ENCODE assay signal across 8 mouse cellular contexts in the genomic region with DNA sequence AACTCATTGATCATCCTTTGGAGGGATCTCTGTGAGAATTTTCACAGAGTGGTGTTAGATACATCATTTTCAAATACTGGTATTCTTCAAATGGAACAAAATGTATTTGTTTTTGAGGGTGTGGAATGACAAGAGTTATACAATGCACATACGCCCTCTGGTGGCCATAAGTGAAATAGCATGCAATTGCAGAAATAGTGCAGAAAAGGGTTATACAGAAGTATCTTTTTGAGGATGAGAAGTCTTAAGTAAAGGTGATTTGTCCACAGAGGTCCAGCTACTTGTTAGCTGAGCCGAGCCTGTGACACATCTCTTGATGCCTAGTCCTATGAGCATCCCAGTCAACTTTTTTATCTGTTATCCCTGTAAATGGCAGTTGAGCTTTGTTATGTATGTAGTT.
A peak's percentile ranks its signal among the peaks of the same experiment; 100 is the strongest.
DNase-seq lines count a peak whose midpoint lies in the region; ATAC-seq and TF ChIP-seq lines count a peak whose summit lies in the region.

No protein-coding gene starts in this region.

- H3K4me1 ChIP-seq in CH12.LX (ENCODE audit: control insufficient read depth in 1 of 2, insufficient read depth in 2 of 2) = no peaks in the 10 kb centered on the region

- dilution Hi-C loops in CH12.LX (cut with MboI; ENCODE audit: extremely low pct_ligation_motif_present, extremely low pct_unique_long_range_greater_than_20kb, low sequenced_read_pairs) = no loop called here

- TF ChIP-seq EP300 in CH12.LX (IDR thresholded peaks at IDR 0.05; ENCODE audit: low read length) = no peak

- TF ChIP-seq CTCF in layer of hippocampus, adult 2 months (conservative IDR thresholded peaks at IDR 0.05) = peak; percentile 88
- TF ChIP-seq CTCF in CH12.LX (conservative IDR thresholded peaks at IDR 0.05 in 1 of 2, IDR thresholded peaks at IDR 0.05 in 1 of 2; ENCODE audit: low read depth in 2 of 2, low read length in 2 of 2) = peak; percentile 57 to 82; a peak in 3 of 4 replicates

- no peak overlapping the region for H3K4me2 ChIP-seq in CH12.LX (ENCODE audit: insufficient read depth, low read depth, poor library complexity, severe bottlenecking)

- TF ChIP-seq POLR2A in CH12.LX (IDR thresholded peaks at IDR 0.05; ENCODE audit: low read depth, low read length) = no peak

- no peaks in the 10 kb centered on the region for H3K27me3 ChIP-seq in CH12.LX (replicated peaks)

- no peak overlapping the region for H3K9ac ChIP-seq in CH12.LX (ENCODE audit: insufficient read depth, low read depth)

- H3K36me3 ChIP-seq in CH12.LX (replicated peaks in 1 of 2; ENCODE audit: control insufficient read depth in 1 of 2, insufficient read depth in 1 of 2, low read length in 1 of 2) = peaks cover 16 to 56% of the 10 kb centered on the region in 2 experiments

- no peaks in the 10 kb centered on the region for H3K9me3 ChIP-seq in CH12.LX (replicated peaks; ENCODE audit: low read length)

- no peaks in the 10 kb centered on the region for H3K79me2 ChIP-seq in CH12.LX (replicated peaks; ENCODE audit: control insufficient read depth, extremely low read depth, insufficient read depth, poor library complexity, severe bottlenecking)

- TF ChIP-seq RAD21 in CH12.LX (IDR thresholded peaks at IDR 0.05; ENCODE audit: low read depth, low read length) = peak; percentile 80

- H3K27ac ChIP-seq in layer of hippocampus, adult 2 months = no peak overlapping the region
- H3K27ac ChIP-seq in CH12.LX (ENCODE audit: insufficient read depth, low read depth) = no peak overlapping the region

- peak; percentile 15 to 24 for DNase-seq in cerebellum, adult 18-20 months
- DNase-seq in cerebellum, adult 11-12 months = no peak
- peak in 1 of 2 experiments; percentile 14 for DNase-seq in layer of hippocampus, adult 2 months (ENCODE audit: low spot score in 2 of 2)
- no peak for DNase-seq in layer of hippocampus, postnatal 25 days (ENCODE audit: extremely low spot score in 1 of 2, low spot score in 1 of 2)
- DNase-seq in CH12.LX (ENCODE audit: extremely low read depth) = peak; percentile 24
- peak; percentile 53 for DNase-seq in embryo, embryonic 10 days (ENCODE audit: low spot score)
- DNase-seq in lung, postnatal 25 days (ENCODE audit: low spot score) = peak; percentile 3

- no peak overlapping the region for H3K4me3 ChIP-seq in layer of hippocampus, adult 2 months
- no peak overlapping the region for H3K4me3 ChIP-seq in CH12.LX (replicated peaks in 1 of 3; ENCODE audit: low read depth in 2 of 3, low read length in 2 of 3, poor library complexity in 1 of 3)

- in situ Hi-C loops in CH12.LX (cut with MboI; ENCODE audit: low pct_ligation_motif_present, low pct_unique_long_range_greater_than_20kb, low sequenced_read_pairs) = loop anchor here (10.0 kb wide), 1 partner anchor 112 kb away; the partner anchor contains the start of gene Dock11

- no peak for ATAC-seq in megakaryocyte, adult 5-6 weeks (ENCODE audit: poor library complexity, severe bottlenecking)

TF ChIP-seq in CH12.LX, 34 proteins besides CTCF, POLR2A, EP300 and RAD21:
- TF ChIP-seq SIN3A (IDR thresholded peaks at IDR 0.05; ENCODE audit: low read length) = no peak
- TF ChIP-seq SMC3 (IDR thresholded peaks at IDR 0.05; ENCODE audit: low read depth, low read length) = peak; percentile 89
- peak; percentile 74 for TF ChIP-seq ZC3H11A (IDR thresholded peaks at IDR 0.05; ENCODE audit: low read depth, low read length)

Comparison
In these comparisons a context has a peak if more than half of its experiments do, and no peak if none do; other contexts are left out.
1. DNase-seq: peak in cerebellum, adult 18-20 months (2 of 2), CH12.LX (single experiment), embryo, embryonic 10 days (single experiment) and lung, postnatal 25 days (single experiment); none in cerebellum, adult 11-12 months (single experiment) and layer of hippocampus, postnatal 25 days (0 of 2).